Mouse (Mus musculus) limb, embryonic 11.5 days (tissue): Measurements from ENCODE around the gene Ing5. TPM values are rescaled to one million over a fixed set of nuclear protein-coding genes. Genes with fewer than 3 reads are reported as not detected.

Experiments
- ATAC-seq: fragments of 200-750 bp; cut with Nextera tagmentation; 2 replicates; pipeline ENCODE4 v1.8.0; 2017; ENCODE audit warnings: low read depth; ENCODE audit not compliant: insufficient number of reproducible peaks, low FRiP score, low TSS enrichment
- DNase-seq: peaks from one replicate; pipeline ENCODE4 v3.0.0-alpha.2; 2015; ENCODE audit warnings: low spot score
- H3K27ac ChIP-seq: fragments of 300-500 bp; sonication (generic); replicated peaks from 2 replicates; pipeline ENCODE4 v1.5.1; 2014; ENCODE audit warnings: low read depth, mild to moderate bottlenecking, low read length
- H3K27me3 ChIP-seq: fragments of 300-500 bp; sonication (generic); 2 replicates; pipeline ENCODE4 v1.6.1; 2014; ENCODE audit warnings: mild to moderate bottlenecking, low read length, mixed read lengths; ENCODE audit not compliant: control insufficient read depth, insufficient read depth
- H3K36me3 ChIP-seq: fragments of 300-500 bp; sonication (generic); 2 replicates; pipeline ENCODE4 v1.6.1; 2014; ENCODE audit warnings: mild to moderate bottlenecking, low read length, moderate library complexity, mixed read lengths; ENCODE audit not compliant: control insufficient read depth, insufficient read depth
- H3K4me1 ChIP-seq: fragments of 300-500 bp; sonication (generic); 2 replicates; pipeline ENCODE4 v1.6.1; 2014; ENCODE audit warnings: low read length, mixed read lengths; ENCODE audit not compliant: control insufficient read depth, insufficient read depth
- H3K4me2 ChIP-seq: fragments of 300-500 bp; sonication (generic); 2 replicates; pipeline ENCODE4 v1.6.1; 2014; ENCODE audit warnings: low read depth, mild to moderate bottlenecking, moderate library complexity; ENCODE audit not compliant: severe bottlenecking
- H3K4me3 ChIP-seq: fragments of 300-500 bp; sonication (generic); 2 replicates; pipeline ENCODE4 v1.5.1; 2014; ENCODE audit warnings: low read depth, low read length
- H3K9ac ChIP-seq: fragments of 300-500 bp; sonication (generic); 2 replicates; pipeline ENCODE4 v1.6.1; 2014; ENCODE audit warnings: mild to moderate bottlenecking, low read length
- H3K9me3 ChIP-seq: fragments of 300-500 bp; sonication (generic); 2 replicates; pipeline ENCODE4 v1.6.1; 2016; ENCODE audit warnings: low read length; ENCODE audit not compliant: control insufficient read depth
- WGBS: fragments of 180-500 bp; shearing (Covaris S2); extraction: QIAGEN DNeasy Blood & Tissue Kit; methylation state at CpG from one replicate; pipeline ENCODE4 v1.1.7; 2014; 5-methylcytosine and 5-hydroxymethylcytosine counted together
- polyA plus RNA-seq: library from polyadenylated mRNA; unstranded; fragments of >200 nt; fragmentation: Nextera tagmentation; extraction: Ambion mirVana; gene quantifications from 2 replicates; pipeline ENCODE4 v1.2.1, GENCODE M21; 2014

The Ing5 gene
- polyA plus RNA-seq, 1 experiment from 2014 or later, result 17.4 TPM

DNA sequence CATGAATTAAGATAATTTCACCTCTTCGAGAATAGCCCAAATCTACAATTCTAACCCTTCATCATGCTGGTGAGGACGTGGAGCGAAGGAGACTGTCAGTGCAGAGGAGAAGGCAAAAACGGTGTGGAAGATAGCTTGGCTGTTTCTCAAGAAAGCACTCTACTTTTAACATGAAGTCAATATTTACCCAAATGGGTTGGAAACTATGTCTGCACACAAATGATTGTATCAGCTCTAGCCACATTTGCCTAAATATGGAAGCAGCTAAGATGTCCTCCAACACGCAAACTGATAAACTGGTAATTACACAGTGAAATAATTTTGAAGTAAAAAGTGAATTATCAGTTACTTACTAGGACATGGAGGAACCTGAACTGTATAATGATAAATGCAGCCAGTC is 994 bp upstream of the Ing5 start:
- Histone ChIP-seq H3K4me1 (peaks cover 4% of the 10 kb centered on the region), H3K36me3 (peaks cover 6% of the 10 kb centered on the region; the same call in 1 of the 2 replicates), H3K4me2 (peak overlapping the region; percentile 75; the same call in 1 of the 2 replicates), H3K4me3 (peak overlapping the region; percentile 68), H3K27me3 (no peaks in the 10 kb centered on the region), H3K9ac (no peak overlapping the region), H3K27ac (no peak overlapping the region), H3K9me3 (no peaks in the 10 kb centered on the region)
- DNase-seq (no peak), ATAC-seq (no peak)
- WGBS, result 85% methylated on average over 5 of the region's 5 CpGs

DNA sequence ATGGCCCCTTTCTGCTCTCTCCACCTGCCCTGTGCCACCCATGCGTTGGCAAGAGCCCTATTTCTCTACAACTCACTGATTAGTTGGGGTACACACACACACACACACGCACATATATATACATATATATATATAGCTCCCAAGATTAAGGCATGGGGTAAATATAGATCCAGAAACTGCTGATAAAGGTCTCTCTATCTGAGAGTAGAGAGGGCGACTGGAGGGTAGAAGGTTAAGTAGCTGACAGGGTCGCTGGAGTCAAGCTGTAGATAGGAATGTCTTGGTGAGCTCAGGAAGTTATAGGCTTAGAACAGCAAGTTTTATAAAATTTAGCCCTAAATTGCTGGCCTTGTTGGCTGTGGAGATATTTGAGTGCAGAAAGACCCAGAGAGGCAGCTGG is 1.1 kb downstream of the Ing5 start:
- H3K4me3 ChIP-seq, result peak overlapping the region; percentile 64
- H3K4me2 ChIP-seq, result peak overlapping the region; percentile 75
- no peak for DNase-seq
- H3K9ac ChIP-seq, result no peak overlapping the region
- no peaks in the 10 kb centered on the region for H3K27me3 ChIP-seq
- no peak for ATAC-seq
- no peak overlapping the region for H3K27ac ChIP-seq
- peaks cover 4% of the 10 kb centered on the region for H3K4me1 ChIP-seq
- peaks cover 5% of the 10 kb centered on the region; the same call in 1 of the 2 replicates for H3K36me3 ChIP-seq
- WGBS, result 86% methylated on average over 4 of the region's 4 CpGs
- H3K9me3 ChIP-seq, result no peaks in the 10 kb centered on the region

DNA sequence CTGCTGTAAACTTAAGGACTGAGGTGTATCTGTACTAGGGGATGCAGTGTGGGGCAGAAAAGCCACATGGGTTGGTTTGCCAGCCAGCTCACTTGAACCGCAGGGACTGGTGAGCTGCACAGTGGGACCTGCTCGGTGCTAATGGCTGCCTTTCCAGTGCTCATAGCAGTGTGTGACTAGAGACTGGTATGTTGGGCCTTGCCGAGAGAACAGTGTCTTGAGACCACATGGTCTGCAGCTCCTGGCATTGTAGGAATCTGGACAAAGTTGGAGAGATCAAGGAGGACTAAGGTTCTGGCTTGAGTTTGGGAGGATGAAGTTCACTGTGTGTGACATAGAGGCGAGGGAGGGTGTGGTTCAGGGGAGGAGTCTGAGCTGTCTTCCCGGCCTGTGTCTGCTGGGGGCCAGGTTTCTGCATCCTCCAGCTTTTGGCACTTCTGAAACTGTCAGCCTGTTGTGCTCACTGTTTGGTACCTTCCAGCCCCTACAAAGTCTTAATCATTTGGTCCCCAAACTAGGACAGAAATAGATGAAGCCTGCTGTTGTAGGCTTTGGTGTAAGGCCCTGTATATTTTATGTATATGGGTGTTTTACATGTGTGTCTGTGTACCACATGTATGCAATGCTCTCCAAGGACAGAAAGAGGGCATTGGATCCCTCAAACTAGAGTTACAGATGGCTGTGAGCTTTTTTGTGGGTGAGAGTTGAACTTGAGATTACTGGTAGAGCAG is 1.6 kb downstream of the Ing5 start:
- H3K27ac ChIP-seq, result no peak overlapping the region
- no peak for DNase-seq
- H3K4me2 ChIP-seq, result no peak overlapping the region
- no peak overlapping the region for H3K9ac ChIP-seq
- 90% methylated on average over 5 of the region's 5 CpGs for WGBS
- no peaks in the 10 kb centered on the region for H3K27me3 ChIP-seq
- H3K4me3 ChIP-seq, result no peak overlapping the region
- ATAC-seq, result no peak
- H3K36me3 ChIP-seq, result peaks cover 5% of the 10 kb centered on the region; the same call in 1 of the 2 replicates
- peaks cover 4% of the 10 kb centered on the region for H3K4me1 ChIP-seq
- H3K9me3 ChIP-seq, result no peaks in the 10 kb centered on the region

DNA sequence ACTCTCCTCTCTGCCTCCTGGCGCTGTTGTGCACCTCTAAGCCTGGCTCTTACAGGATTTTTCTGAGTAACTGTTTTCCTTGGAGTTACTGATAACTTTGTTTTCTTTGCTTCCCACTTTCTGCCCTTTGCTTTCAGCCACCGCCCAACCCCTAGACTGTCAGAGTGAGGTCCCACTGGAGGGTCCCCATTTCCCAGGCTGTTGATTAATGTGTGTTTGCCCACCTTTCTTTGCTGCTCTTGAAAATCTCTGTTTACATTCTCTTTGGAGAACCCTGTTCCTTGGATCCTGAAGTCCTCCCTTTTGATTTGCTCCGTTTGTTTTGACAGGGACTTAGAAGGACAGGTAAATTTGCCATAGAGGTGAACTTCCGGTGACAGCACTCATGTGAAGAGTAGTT is 5.1 kb downstream of the Ing5 start:
- no peak overlapping the region for H3K4me3 ChIP-seq
- no peaks in the 10 kb centered on the region for H3K27me3 ChIP-seq
- no peak overlapping the region for H3K9ac ChIP-seq
- H3K4me2 ChIP-seq, result no peak overlapping the region
- H3K36me3 ChIP-seq, result peaks cover 28% of the 10 kb centered on the region
- 97% methylated on average over 4 of the region's 4 CpGs for WGBS
- ATAC-seq, result no peak
- no peaks in the 10 kb centered on the region for H3K9me3 ChIP-seq
- peaks cover 4% of the 10 kb centered on the region for H3K4me1 ChIP-seq
- H3K27ac ChIP-seq, result no peak overlapping the region
- no peak for DNase-seq

DNA sequence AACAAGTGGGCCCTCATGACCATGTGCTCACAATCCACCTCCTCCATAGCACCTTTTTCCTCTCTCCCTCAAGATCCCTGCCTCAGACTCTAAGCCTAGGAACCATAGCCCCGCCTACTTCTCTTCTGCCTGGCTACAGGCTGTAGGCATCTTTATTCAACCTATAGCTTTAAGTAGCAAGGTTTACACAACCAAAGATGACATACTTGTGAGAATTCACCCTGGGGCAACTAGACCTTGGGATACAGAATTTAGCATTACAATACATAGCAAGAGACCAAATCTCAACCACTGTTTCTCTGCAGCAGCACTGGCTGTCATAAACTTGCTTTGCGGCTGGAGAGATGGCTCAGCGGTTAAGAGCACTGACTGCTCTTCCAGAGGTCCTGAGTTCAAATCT is 6.2 kb downstream of the Ing5 start:
- Histone ChIP-seq H3K4me3 (no peak overlapping the region), H3K9ac (no peak overlapping the region), H3K4me1 (no peaks in the 10 kb centered on the region; the same call in 1 of the 2 replicates), H3K27ac (no peak overlapping the region), H3K36me3 (peaks cover 37% of the 10 kb centered on the region), H3K4me2 (no peak overlapping the region), H3K9me3 (no peaks in the 10 kb centered on the region), H3K27me3 (no peaks in the 10 kb centered on the region)
- WGBS, result 92% methylated on average over 3 of the region's 3 CpGs
- DNase-seq (no peak), ATAC-seq (no peak)

DNA sequence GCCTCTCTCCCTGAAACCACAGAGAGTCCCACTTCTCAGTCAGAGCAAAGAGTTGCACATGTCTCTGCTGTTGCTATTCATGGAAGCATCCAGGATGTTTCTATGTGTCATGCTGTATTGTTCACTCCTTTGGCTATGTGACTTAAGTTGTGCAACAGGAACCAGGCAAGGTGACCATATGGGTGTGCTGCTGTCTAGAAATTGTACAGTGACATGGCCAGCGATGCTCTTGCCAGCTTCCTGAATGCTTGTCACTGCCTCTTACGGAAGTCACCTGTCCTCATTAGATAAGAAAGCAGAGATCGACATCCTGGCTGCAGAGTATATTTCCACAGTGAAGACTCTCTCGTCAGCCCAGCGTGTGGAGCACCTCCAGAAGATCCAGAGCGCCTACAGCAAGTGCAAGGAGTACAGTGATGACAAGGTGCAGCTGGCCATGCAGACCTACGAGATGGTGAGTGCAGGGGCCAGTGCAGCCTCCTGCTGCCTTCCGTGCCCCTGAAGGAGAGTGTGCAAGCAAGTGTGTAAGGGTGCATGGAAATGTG is 7.8 kb downstream of the Ing5 start:
- DNase-seq (no peak), ATAC-seq (no peak)
- Histone ChIP-seq H3K27ac (no peak overlapping the region), H3K27me3 (no peaks in the 10 kb centered on the region), H3K4me3 (no peak overlapping the region), H3K4me1 (no peaks in the 10 kb centered on the region), H3K4me2 (no peak overlapping the region), H3K9ac (no peak overlapping the region), H3K9me3 (no peaks in the 10 kb centered on the region), H3K36me3 (peaks cover 44% of the 10 kb centered on the region)
- WGBS, result 90% methylated on average over 8 of the region's 8 CpGs

DNA sequence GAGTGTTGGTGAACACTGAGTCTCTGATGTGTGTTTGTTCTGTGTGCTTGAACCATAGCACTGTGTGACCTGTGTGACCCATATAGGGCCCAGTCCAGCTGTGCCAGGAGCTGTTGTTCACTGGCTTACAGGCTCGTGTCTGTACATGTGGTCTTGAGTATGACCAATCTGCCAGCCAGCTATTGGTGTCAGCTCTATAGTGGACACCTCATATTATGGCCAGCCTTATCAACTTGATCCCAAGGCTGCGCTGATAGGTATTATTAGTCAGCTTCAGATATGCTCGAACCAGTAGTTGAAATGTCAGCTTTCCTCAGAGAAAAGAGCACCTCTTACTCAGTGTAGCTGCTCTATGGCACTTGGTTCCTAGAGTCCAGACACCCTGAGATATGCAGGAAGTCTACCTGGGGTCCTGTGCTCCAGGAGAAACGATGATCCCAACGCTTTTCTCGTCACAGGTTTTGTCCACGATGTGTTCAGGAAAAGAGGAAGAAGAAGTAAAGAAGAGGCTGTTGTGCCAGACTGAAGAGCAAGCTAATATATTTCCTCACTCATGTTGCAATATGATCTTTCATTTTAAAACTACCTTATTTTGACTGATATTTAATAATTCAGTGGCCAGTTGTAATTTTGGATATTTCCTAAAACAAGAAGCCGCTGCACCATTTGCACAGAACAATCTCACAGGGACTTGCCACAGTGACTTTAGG is 14.2 kb downstream of the Ing5 start:
- peaks cover 44% of the 10 kb centered on the region for H3K36me3 ChIP-seq
- H3K9ac ChIP-seq, result no peak overlapping the region
- no peak overlapping the region for H3K27ac ChIP-seq
- DNase-seq (no peak), ATAC-seq (no peak)
- WGBS, result 95% methylated on average over 8 of the region's 8 CpGs
- no peaks in the 10 kb centered on the region for H3K4me1 ChIP-seq
- no peak overlapping the region for H3K4me3 ChIP-seq
- no peaks in the 10 kb centered on the region for H3K9me3 ChIP-seq
- H3K27me3 ChIP-seq, result no peaks in the 10 kb centered on the region
- no peak overlapping the region for H3K4me2 ChIP-seq

DNA sequence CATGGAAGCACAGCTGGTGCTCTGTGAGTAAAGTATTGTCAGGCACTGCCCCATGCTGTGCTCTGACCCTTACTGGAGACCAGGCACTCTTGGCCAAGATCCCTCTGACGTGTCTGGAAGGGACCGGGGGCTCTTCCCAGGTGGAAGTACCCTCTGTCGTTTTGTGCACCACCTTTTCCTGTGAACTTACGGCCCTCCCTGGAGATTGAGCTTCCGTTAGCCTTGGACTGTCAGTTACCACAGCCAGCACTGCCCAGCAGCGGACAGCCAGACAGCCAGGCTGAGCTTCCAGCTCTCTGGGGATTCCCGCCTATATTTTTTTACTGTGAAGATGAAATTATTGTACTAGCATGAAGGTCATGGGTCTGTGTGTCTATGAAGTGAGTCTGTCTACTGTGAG is 15.0 kb downstream of the Ing5 start:
- H3K9me3 ChIP-seq, result no peaks in the 10 kb centered on the region
- H3K27ac ChIP-seq, result no peak overlapping the region
- DNase-seq, result no peak
- no peak overlapping the region for H3K9ac ChIP-seq
- no peaks in the 10 kb centered on the region for H3K4me1 ChIP-seq
- H3K4me2 ChIP-seq, result no peak overlapping the region
- ATAC-seq, result no peak
- 93% methylated on average over 7 of the region's 7 CpGs for WGBS
- peaks cover 39% of the 10 kb centered on the region for H3K36me3 ChIP-seq
- no peaks in the 10 kb centered on the region for H3K27me3 ChIP-seq
- H3K4me3 ChIP-seq, result no peak overlapping the region
